Mouse (Mus musculus): ENCODE results near the gene Trpm2. TPM values are rescaled to one million over a fixed set of nuclear protein-coding genes. Genes with fewer than 3 reads are reported as not detected.

Trpm2 gene
- polyA plus RNA-seq, 1 experiment from 2014 or later, result 0.66 TPM

- H3K9me3 ChIP-seq (ENCODE audit: control insufficient read depth), result no peaks in the 10 kb centered on the region
- no peaks in the 10 kb centered on the region for H3K27me3 ChIP-seq (replicated peaks; ENCODE audit: control insufficient read depth, insufficient read depth, low read length)
- H3K9ac ChIP-seq (ENCODE audit: low read depth, low read length), result no peak overlapping the region
- 92% methylated on average over 3 of the region's 3 CpGs for WGBS
- ATAC-seq, result no peak
- no peak for TF ChIP-seq CTCF (IDR thresholded peaks at IDR 0.05; ENCODE audit: low read depth)
- H3K4me3 ChIP-seq (ENCODE audit: low read depth, low read length), result no peak overlapping the region
- H3K27ac ChIP-seq (ENCODE audit: low read depth, low read length), result no peak overlapping the region
- no peaks in the 10 kb centered on the region for H3K4me1 ChIP-seq (replicated peaks; ENCODE audit: control insufficient read depth, insufficient read depth, low read length)
- H3K36me3 ChIP-seq (ENCODE audit: control insufficient read depth, insufficient read depth), result peaks cover 98% of the 10 kb centered on the region
- H3K4me2 ChIP-seq (replicated peaks; ENCODE audit: low read depth), result no peak overlapping the region
These were observed 25.3 kb upstream of the Trpm2 start for GRCm38 (mm10) chr10:77995639-77996038.

GRCm38 (mm10) chr10:77985775-77986174 lies 15.4 kb upstream of the Trpm2 start:
- TF ChIP-seq CTCF (IDR thresholded peaks at IDR 0.05; ENCODE audit: low read depth), result no peak
- Histone ChIP-seq H3K36me3 (ENCODE audit: control insufficient read depth, insufficient read depth) (peaks cover 42% of the 10 kb centered on the region), H3K4me1 (replicated peaks; ENCODE audit: control insufficient read depth, insufficient read depth, low read length) (no peaks in the 10 kb centered on the region), H3K4me2 (replicated peaks; ENCODE audit: low read depth) (no peak overlapping the region), H3K9me3 (ENCODE audit: control insufficient read depth) (no peaks in the 10 kb centered on the region), H3K9ac (ENCODE audit: low read depth, low read length) (no peak overlapping the region), H3K4me3 (ENCODE audit: low read depth, low read length) (no peak overlapping the region), H3K27ac (ENCODE audit: low read depth, low read length) (no peak overlapping the region), H3K27me3 (replicated peaks; ENCODE audit: control insufficient read depth, insufficient read depth, low read length) (no peaks in the 10 kb centered on the region)
- no peak for ATAC-seq
- WGBS, result 80% methylated on average over 5 of the region's 5 CpGs

GRCm38 (mm10) chr10:77984660-77985059 lies 14.3 kb upstream of the Trpm2 start:
- peaks cover 31% of the 10 kb centered on the region for H3K36me3 ChIP-seq (ENCODE audit: control insufficient read depth, insufficient read depth)
- H3K4me1 ChIP-seq (replicated peaks; ENCODE audit: control insufficient read depth, insufficient read depth, low read length), result no peaks in the 10 kb centered on the region
- H3K4me2 ChIP-seq (replicated peaks; ENCODE audit: low read depth), result no peak overlapping the region
- no peak overlapping the region for H3K9ac ChIP-seq (ENCODE audit: low read depth, low read length)
- WGBS, result 2% methylated on average over 4 of the region's 4 CpGs
- peak; percentile 57 for ATAC-seq
- no peaks in the 10 kb centered on the region for H3K9me3 ChIP-seq (ENCODE audit: control insufficient read depth)
- peak; percentile 97 for TF ChIP-seq CTCF (IDR thresholded peaks at IDR 0.05; ENCODE audit: low read depth)
- H3K27me3 ChIP-seq (replicated peaks; ENCODE audit: control insufficient read depth, insufficient read depth, low read length), result no peaks in the 10 kb centered on the region
- H3K27ac ChIP-seq (ENCODE audit: low read depth, low read length), result no peak overlapping the region
- no peak overlapping the region for H3K4me3 ChIP-seq (ENCODE audit: low read depth, low read length)

- no peaks in the 10 kb centered on the region for H3K27me3 ChIP-seq (replicated peaks; ENCODE audit: control insufficient read depth, insufficient read depth, low read length)
- 0 out of 2 replicates have a peak, but pooled peaks cover 4% of the 10 kb centered on the region for H3K4me1 ChIP-seq (replicated peaks; ENCODE audit: control insufficient read depth, insufficient read depth, low read length)
- H3K27ac ChIP-seq (ENCODE audit: low read depth, low read length), result no peak within 1 kb of the TSS
- ATAC-seq, result peak; percentile 92
- H3K9ac ChIP-seq (ENCODE audit: low read depth, low read length), result peak within 1 kb of the TSS; percentile 54
- WGBS, result 2% methylated on average over 57 of the region's 57 CpGs
- TF ChIP-seq CTCF (IDR thresholded peaks at IDR 0.05; ENCODE audit: low read depth), result no peak
- H3K4me3 ChIP-seq (ENCODE audit: low read depth, low read length), result peak within 1 kb of the TSS; percentile 64
- H3K36me3 ChIP-seq (ENCODE audit: control insufficient read depth, insufficient read depth), result no peaks in the 10 kb centered on the region; the same call in 1 of the 2 replicates
- no peaks in the 10 kb centered on the region for H3K9me3 ChIP-seq (ENCODE audit: control insufficient read depth)
- peak within 1 kb of the TSS; percentile 82 for H3K4me2 ChIP-seq (replicated peaks; ENCODE audit: low read depth)
These were observed 8.3 kb upstream of the Trpm2 start, which contains the start of gene 1810043G02Rik for GRCm38 (mm10) chr10:77978351-77979350. Gene 1810043G02Rik (plus strand): TSS chr10:77978524.

- 42% methylated on average over 8 of the region's 8 CpGs for WGBS
- Histone ChIP-seq H3K4me3 (ENCODE audit: low read depth, low read length) (no peak overlapping the region), H3K36me3 (ENCODE audit: control insufficient read depth, insufficient read depth) (no peaks in the 10 kb centered on the region; the same call in 1 of the 2 replicates), H3K9ac (ENCODE audit: low read depth, low read length) (no peak overlapping the region), H3K27me3 (replicated peaks; ENCODE audit: control insufficient read depth, insufficient read depth, low read length) (no peaks in the 10 kb centered on the region), H3K4me2 (replicated peaks; ENCODE audit: low read depth) (no peak overlapping the region), H3K9me3 (ENCODE audit: control insufficient read depth) (no peaks in the 10 kb centered on the region), H3K4me1 (replicated peaks; ENCODE audit: control insufficient read depth, insufficient read depth, low read length) (0 out of 2 replicates have a peak, but pooled peaks cover 4% of the 10 kb centered on the region), H3K27ac (ENCODE audit: low read depth, low read length) (no peak overlapping the region)
- ATAC-seq, result no peak
- TF ChIP-seq CTCF (IDR thresholded peaks at IDR 0.05; ENCODE audit: low read depth), result no peak
These were observed 6.2 kb upstream of the Trpm2 start for GRCm38 (mm10) chr10:77976458-77977150.

GRCm38 (mm10) chr10:77975653-77976052 lies 5.3 kb upstream of the Trpm2 start:
- H3K4me2 ChIP-seq (replicated peaks; ENCODE audit: low read depth), result no peak overlapping the region
- no peak overlapping the region for H3K27ac ChIP-seq (ENCODE audit: low read depth, low read length)
- H3K9me3 ChIP-seq (ENCODE audit: control insufficient read depth), result no peaks in the 10 kb centered on the region
- H3K9ac ChIP-seq (ENCODE audit: low read depth, low read length), result no peak overlapping the region
- H3K4me3 ChIP-seq (ENCODE audit: low read depth, low read length), result no peak overlapping the region
- no peak for TF ChIP-seq CTCF (IDR thresholded peaks at IDR 0.05; ENCODE audit: low read depth)
- no peak for ATAC-seq
- 0 out of 2 replicates have a peak, but pooled peaks cover 4% of the 10 kb centered on the region for H3K4me1 ChIP-seq (replicated peaks; ENCODE audit: control insufficient read depth, insufficient read depth, low read length)
- no peaks in the 10 kb centered on the region; the same call in 1 of the 2 replicates for H3K36me3 ChIP-seq (ENCODE audit: control insufficient read depth, insufficient read depth)
- 8% methylated on average over 4 of the region's 4 CpGs for WGBS
- H3K27me3 ChIP-seq (replicated peaks; ENCODE audit: control insufficient read depth, insufficient read depth, low read length), result no peaks in the 10 kb centered on the region
